Mouse (Mus musculus) telencephalon, adult 2 months (tissue): ENCODE data around the gene Calcb.

Experiments used
- DNase-seq: peaks from one replicate; pipeline ENCODE4 v3.0.0-alpha.2; 2011; ENCODE audit warnings: low read depth, low spot score

Gene Calcb

DNA sequence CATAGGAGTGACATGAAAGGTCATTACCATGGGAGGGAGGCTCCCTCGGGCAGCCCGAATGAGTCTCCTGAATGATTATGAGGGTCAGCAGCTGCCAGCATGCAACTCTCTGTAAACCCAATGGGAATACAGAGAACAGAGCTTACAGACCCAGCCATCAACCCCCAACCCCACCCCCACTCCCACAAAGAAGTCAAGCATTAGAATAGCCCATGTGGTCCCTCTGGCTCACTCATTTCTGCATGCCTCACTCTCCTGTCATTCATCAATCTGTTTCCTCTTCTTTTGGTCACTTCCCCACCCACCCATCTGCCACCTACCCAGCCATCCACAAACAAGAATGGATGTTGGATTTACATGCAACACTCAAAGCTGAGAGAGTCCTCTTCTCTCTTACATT, 35.0 kb downstream of the Calcb start:
- DNase-seq = no peak

DNA sequence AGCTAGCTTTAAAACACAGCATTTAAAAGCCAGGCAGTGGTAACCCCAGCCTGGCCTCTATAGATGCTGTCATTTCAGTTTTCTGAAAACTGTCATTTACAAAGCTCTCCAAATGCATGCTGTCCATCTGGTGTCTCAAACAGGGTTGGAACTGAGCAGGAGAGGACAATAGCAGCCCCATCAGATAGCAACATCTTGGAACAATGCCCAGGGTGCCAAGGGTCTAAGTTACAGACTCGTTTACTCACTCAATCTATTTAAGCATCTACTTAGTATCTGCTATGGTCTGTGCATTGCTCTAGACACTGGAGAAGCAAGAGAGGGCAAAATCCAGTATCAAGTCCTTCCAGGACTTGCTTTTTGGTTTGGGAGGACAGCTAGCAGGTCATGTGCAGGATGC, 35.8 kb downstream of the Calcb start:
- no peak for DNase-seq

DNA sequence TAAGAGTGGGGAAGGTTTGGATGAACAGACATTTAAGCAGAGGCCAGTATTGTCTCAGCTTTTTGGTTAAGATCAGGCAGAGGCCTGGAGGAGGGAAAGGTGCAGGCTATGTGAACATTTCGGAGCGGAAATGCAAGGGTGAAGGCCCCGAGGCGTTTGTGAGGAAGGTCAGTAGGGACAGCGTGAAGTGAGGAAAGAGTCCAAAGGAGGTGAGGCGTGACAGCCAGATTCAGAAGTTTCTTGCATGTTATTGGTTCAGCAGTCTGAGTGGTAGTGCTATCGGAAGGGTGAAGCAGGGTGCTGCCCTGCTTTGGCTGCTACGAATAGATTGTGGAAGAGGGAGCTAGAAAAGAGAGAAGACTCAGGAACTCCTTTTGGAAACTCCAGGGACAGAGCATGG, 36.2 kb downstream of the Calcb start:
- DNase-seq = no peak

GRCm38 (mm10) chr7:114762660-114763059, 44.2 kb downstream of the Calcb start:
- no peak for DNase-seq

- DNase-seq = no peak
Observed at GRCm38 (mm10) chr7:114765273-114765672, 46.8 kb downstream of the Calcb start.

GRCm38 (mm10) chr7:114766523-114766922, 48.1 kb downstream of the Calcb start:
- DNase-seq = no peak

DNA sequence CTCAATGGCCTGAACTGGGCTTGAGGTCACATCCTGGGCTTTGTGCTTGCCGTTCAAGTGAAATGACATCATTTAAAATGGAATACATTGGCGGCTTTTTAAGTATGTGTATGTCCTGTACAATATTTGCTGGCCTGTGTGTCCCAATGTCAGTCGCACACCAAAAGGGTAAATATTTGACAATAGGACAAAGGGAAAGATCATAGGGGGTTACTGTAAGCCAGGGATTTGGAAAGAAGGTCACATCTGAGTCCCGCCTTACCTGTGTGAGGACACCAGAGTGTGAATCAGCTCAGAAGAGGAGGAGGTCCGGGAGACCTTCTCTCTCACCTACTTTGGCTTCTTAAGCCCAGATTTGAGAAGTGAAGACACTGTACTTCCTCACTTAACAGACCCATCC, 50.1 kb downstream of the Calcb start:
- DNase-seq = no peak

DNA sequence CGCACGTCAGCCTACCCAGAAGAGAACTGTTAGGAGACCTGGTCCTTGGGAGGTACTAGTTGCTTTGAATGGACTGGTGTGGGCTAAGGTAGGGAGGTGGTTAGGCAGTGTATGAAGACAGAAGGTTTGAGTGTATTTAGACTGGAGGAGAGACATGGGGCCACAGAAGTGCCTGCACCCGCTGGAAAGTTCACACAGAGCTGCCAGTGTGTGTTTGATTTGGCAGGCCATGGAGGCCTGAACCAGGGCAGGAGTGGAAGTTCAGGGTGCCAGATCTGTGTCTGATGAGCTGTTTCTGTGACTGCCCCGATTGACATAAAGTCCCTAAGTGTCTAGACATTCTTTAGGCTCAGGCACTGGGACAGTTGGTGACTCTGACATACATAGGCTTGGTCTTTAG, 50.6 kb downstream of the Calcb start:
- DNase-seq = no peak

- DNase-seq = no peak
Observed at GRCm38 (mm10) chr7:114770586-114770985, 52.1 kb downstream of the Calcb start.

DNA sequence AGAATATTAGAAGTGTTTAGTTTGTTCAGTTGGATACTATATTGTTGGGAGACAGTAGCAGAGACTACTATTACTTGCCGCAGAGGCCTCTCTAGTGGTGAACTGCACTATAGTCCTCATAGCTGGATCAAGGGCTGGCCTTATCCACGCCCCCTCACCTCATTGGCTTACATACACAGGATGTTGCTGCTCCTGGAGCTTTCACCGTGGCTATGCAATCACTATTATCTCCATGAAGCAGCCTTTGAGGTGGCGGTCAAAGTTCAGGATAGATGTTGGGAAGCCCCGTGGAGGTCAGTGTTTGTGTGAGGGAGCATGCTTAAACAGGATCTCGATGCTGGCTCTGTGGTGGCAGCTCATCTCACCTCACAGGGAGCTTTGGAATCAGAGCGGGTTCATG, 53.4 kb downstream of the Calcb start:
- DNase-seq = no peak
